Mouse (Mus musculus): ENCODE measurements around the gene Sgsm1. TPM values are rescaled to one million over a fixed set of nuclear protein-coding genes. Genes with fewer than 3 reads are reported as not detected.

Sgsm1 gene
- polyA plus RNA-seq, 1 experiment from 2014 or later, result 2.4 TPM

GRCm38 (mm10) chr5:113323784-113324638, 13.4 kb upstream of the Sgsm1 start:
- Histone ChIP-seq H3K36me3 (no peaks in the 10 kb centered on the region), H3K27ac (ENCODE audit: poor library complexity, severe bottlenecking) (no peak overlapping the region), H3K4me3 (peak overlapping the region; percentile 39), H3K27me3 (replicated peaks) (peaks cover 63% of the 10 kb centered on the region), H3K9ac (peak overlapping the region; percentile 11; the same call in 1 of the 2 replicates), H3K4me1 (replicated peaks) (peaks cover 5% of the 10 kb centered on the region; the same call in 1 of the 2 replicates), H3K9me3 (replicated peaks) (peaks cover 20% of the 10 kb centered on the region), H3K4me2 (peak overlapping the region; percentile 68)
- ATAC-seq (ENCODE audit: insufficient number of reproducible peaks, low FRiP score), result no peak
- 4% methylated on average over 38 of the region's 38 CpGs for WGBS

DNA sequence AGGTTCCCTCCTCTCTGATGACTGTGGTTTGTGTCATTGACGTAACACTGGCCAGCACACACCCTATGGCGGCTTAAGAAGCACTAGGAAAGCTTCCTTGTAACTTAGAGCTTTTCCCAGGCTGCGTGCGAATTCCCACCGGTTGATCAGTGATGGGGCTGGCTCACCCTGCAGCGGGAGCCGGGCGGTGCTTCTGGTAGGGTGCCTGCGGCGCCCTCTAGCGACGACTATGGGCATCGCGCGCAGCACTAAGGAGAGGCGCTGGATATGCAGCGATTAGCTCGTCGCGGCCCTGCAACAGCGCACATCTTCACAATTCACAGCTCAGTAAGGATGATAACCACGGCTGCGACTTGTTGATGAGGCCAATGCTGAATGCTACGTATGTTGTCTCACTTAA, 3.4 kb upstream of the Sgsm1 start:
- H3K36me3 ChIP-seq, result no peaks in the 10 kb centered on the region
- peak overlapping the region; percentile 15; the same call in 1 of the 2 replicates for H3K4me2 ChIP-seq
- H3K9ac ChIP-seq, result no peak overlapping the region
- peaks cover 4% of the 10 kb centered on the region; the same call in 1 of the 2 replicates for H3K9me3 ChIP-seq (replicated peaks)
- 2% methylated on average over 24 of the region's 24 CpGs for WGBS
- H3K4me3 ChIP-seq, result no peak overlapping the region
- peaks cover 63% of the 10 kb centered on the region for H3K27me3 ChIP-seq (replicated peaks)
- no peak overlapping the region for H3K27ac ChIP-seq (ENCODE audit: poor library complexity, severe bottlenecking)
- 0 out of 2 replicates have a peak, but pooled peaks cover 5% of the 10 kb centered on the region for H3K4me1 ChIP-seq (replicated peaks)
- no peak for ATAC-seq (ENCODE audit: insufficient number of reproducible peaks, low FRiP score)

GRCm38 (mm10) chr5:113309491-113310376, 852 bp downstream of the Sgsm1 start:
- H3K27me3 ChIP-seq (replicated peaks), result peaks cover 81% of the 10 kb centered on the region
- WGBS, result 58% methylated on average over 22 of the region's 22 CpGs
- no peak for ATAC-seq (ENCODE audit: insufficient number of reproducible peaks, low FRiP score)
- H3K4me2 ChIP-seq, result peak overlapping the region; percentile 89
- H3K9me3 ChIP-seq (replicated peaks), result peaks cover 4% of the 10 kb centered on the region; the same call in 1 of the 2 replicates
- peaks cover 16% of the 10 kb centered on the region; the same call in 1 of the 2 replicates for H3K4me1 ChIP-seq (replicated peaks)
- no peak overlapping the region for H3K9ac ChIP-seq
- H3K27ac ChIP-seq (ENCODE audit: poor library complexity, severe bottlenecking), result no peak overlapping the region
- H3K4me3 ChIP-seq, result peak overlapping the region; percentile 53
- no peaks in the 10 kb centered on the region for H3K36me3 ChIP-seq

DNA sequence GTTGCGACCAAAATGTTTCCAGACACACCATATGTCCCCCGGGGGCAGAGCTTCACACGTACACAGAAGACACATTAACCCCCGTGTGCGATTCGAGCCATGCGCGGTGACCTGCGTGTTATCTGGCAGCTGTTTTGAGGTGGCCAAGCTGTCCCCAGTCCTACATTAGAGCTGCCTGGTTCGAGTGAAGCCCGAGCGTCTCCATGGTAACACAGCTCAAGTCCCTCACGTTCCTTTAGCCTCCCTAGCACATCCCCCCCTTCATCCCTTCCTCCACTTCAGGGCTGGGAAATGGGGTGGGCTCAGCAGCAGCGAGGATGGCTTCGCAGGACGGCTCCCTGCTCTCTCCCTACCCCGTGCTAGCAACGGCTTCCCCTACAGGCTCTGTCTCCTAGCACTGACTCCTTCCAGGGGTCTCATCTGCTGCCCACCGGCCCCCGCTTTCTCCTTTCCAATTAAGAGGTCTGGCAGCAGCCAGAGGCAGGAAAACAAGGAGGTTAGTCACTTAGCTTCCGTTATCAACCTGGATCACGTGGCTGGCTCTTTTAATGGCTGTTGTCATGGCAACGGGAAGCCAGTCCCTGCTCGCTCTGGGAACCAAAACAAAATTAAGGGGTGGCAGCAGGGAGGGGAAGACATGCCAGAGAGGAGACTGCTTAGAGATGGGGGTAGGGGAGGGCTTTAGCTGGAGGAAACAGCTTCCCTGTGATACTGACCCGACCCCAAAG, 3.7 kb downstream of the Sgsm1 start:
- no peaks in the 10 kb centered on the region for H3K9me3 ChIP-seq (replicated peaks)
- H3K4me2 ChIP-seq, result peak overlapping the region; percentile 61
- peaks cover 16% of the 10 kb centered on the region; the same call in 1 of the 2 replicates for H3K4me1 ChIP-seq (replicated peaks)
- no peak overlapping the region for H3K27ac ChIP-seq (ENCODE audit: poor library complexity, severe bottlenecking)
- WGBS, result 7% methylated on average over 25 of the region's 25 CpGs
- H3K4me3 ChIP-seq, result peak overlapping the region; percentile 28
- peak overlapping the region; percentile 49; the same call in 1 of the 2 replicates for H3K9ac ChIP-seq
- ATAC-seq (ENCODE audit: insufficient number of reproducible peaks, low FRiP score), result no peak
- H3K27me3 ChIP-seq (replicated peaks), result peaks cover 77% of the 10 kb centered on the region
- no peaks in the 10 kb centered on the region for H3K36me3 ChIP-seq

GRCm38 (mm10) chr5:113304527-113304926, 6.1 kb downstream of the Sgsm1 start:
- ATAC-seq (ENCODE audit: insufficient number of reproducible peaks, low FRiP score), result no peak
- no peak overlapping the region for H3K4me3 ChIP-seq
- peaks cover 79% of the 10 kb centered on the region for H3K27me3 ChIP-seq (replicated peaks)
- H3K27ac ChIP-seq (ENCODE audit: poor library complexity, severe bottlenecking), result no peak overlapping the region
- H3K36me3 ChIP-seq, result no peaks in the 10 kb centered on the region
- WGBS, result 74% methylated on average over 5 of the region's 5 CpGs
- no peaks in the 10 kb centered on the region for H3K9me3 ChIP-seq (replicated peaks)
- H3K4me2 ChIP-seq, result no peak overlapping the region
- H3K9ac ChIP-seq, result no peak overlapping the region
- peaks cover 10% of the 10 kb centered on the region; the same call in 1 of the 2 replicates for H3K4me1 ChIP-seq (replicated peaks)

GRCm38 (mm10) chr5:113301841-113302240, 8.7 kb downstream of the Sgsm1 start:
- WGBS, result 16% methylated on average over 13 of the region's 13 CpGs
- no peak for ATAC-seq (ENCODE audit: insufficient number of reproducible peaks, low FRiP score)
- peaks cover 79% of the 10 kb centered on the region for H3K27me3 ChIP-seq (replicated peaks)

DNA sequence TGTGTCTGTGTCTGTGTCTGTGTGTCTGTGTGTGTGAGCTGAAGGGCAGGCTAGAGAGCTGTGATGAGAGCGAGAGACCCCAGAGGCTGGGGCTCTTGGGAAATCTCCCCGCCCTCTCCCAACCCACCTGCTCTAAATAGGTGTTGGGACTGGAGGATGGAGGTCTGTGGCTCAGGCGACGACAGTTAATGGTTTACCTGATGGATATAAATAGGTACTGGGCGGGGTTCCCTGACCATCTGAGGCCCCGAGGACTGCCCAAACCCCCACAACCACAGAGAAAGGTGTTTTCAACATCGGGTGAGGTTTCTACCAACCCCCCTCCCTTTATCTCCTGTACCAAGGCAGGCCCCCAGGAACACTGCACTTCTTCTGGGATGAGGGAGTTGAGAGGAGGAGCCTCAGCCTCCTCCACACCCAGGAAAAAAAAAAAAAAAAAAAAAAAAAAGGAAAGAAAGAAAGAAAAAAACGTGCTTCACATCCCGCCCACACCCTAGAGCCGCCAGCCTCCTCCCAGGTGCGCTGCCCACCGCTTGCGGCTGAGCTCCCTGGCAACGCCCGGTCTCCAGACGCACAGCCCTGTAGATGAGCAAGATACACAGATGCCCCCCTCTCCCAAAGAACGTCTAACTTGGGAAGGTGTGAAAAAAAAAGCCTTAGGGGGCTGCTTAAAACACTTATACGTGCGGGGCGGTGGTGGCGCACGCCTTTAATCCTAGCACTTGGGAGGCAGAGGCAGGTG, 10.3 kb downstream of the Sgsm1 start:
- H3K4me2 ChIP-seq, result no peak overlapping the region
- no peaks in the 10 kb centered on the region for H3K9me3 ChIP-seq (replicated peaks)
- no peak overlapping the region for H3K4me3 ChIP-seq
- H3K27ac ChIP-seq (ENCODE audit: poor library complexity, severe bottlenecking), result no peak overlapping the region
- no peak for ATAC-seq (ENCODE audit: insufficient number of reproducible peaks, low FRiP score)
- H3K9ac ChIP-seq, result no peak overlapping the region
- peaks cover 78% of the 10 kb centered on the region for H3K27me3 ChIP-seq (replicated peaks)
- H3K36me3 ChIP-seq, result no peaks in the 10 kb centered on the region
- peaks cover 8% of the 10 kb centered on the region; the same call in 1 of the 2 replicates for H3K4me1 ChIP-seq (replicated peaks)
- WGBS, result 64% methylated on average over 22 of the region's 22 CpGs

More at GRCm38 (mm10) chr5:113301841-113302240, 8.7 kb downstream of the Sgsm1 start:
- Histone ChIP-seq H3K9ac (no peak overlapping the region), H3K4me2 (no peak overlapping the region), H3K9me3 (replicated peaks) (no peaks in the 10 kb centered on the region), H3K36me3 (no peaks in the 10 kb centered on the region), H3K27ac (ENCODE audit: poor library complexity, severe bottlenecking) (no peak overlapping the region), H3K4me3 (no peak overlapping the region), H3K4me1 (replicated peaks) (peaks cover 11% of the 10 kb centered on the region; the same call in 1 of the 2 replicates)

DNA sequence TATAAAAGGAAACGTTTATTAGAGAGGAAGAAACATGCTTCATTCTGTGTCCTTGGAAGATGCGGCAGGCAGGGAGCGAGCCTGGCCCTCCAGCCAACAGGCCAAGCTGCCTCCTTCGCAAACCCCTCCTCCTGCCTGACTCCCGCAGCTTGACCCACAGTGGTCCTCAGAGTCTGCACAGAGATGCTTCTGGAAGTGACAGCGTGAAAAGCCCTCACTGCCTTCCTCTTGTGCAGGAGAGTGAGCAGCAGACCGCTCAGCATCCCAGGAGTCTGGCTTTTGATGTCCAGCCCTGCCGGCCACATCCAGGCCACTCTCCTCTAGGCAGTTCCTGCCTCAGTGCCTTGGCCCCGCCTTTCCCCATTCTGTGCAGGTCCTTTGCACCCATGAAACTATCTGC, 11.2 kb downstream of the Sgsm1 start:
- no peak for ATAC-seq (ENCODE audit: insufficient number of reproducible peaks, low FRiP score)
- H3K4me1 ChIP-seq (replicated peaks), result peaks cover 8% of the 10 kb centered on the region; the same call in 1 of the 2 replicates
- no peaks in the 10 kb centered on the region for H3K9me3 ChIP-seq (replicated peaks)
- peaks cover 70% of the 10 kb centered on the region for H3K27me3 ChIP-seq (replicated peaks)
- WGBS, result 37% methylated on average over 9 of the region's 9 CpGs
- H3K36me3 ChIP-seq, result no peaks in the 10 kb centered on the region
- no peak overlapping the region for H3K4me3 ChIP-seq
- H3K9ac ChIP-seq, result no peak overlapping the region
- no peak overlapping the region for H3K4me2 ChIP-seq
- H3K27ac ChIP-seq (ENCODE audit: poor library complexity, severe bottlenecking), result no peak overlapping the region

- Histone ChIP-seq H3K9ac (no peak overlapping the region), H3K4me3 (no peak overlapping the region), H3K27me3 (replicated peaks) (peaks cover 68% of the 10 kb centered on the region), H3K36me3 (no peaks in the 10 kb centered on the region), H3K27ac (ENCODE audit: poor library complexity, severe bottlenecking) (no peak overlapping the region), H3K4me1 (replicated peaks) (peaks cover 8% of the 10 kb centered on the region; the same call in 1 of the 2 replicates), H3K4me2 (no peak overlapping the region), H3K9me3 (replicated peaks) (no peaks in the 10 kb centered on the region)
- 53% methylated on average over 6 of the region's 6 CpGs for WGBS
- ATAC-seq (ENCODE audit: insufficient number of reproducible peaks, low FRiP score), result no peak
Observed at GRCm38 (mm10) chr5:113298826-113299225, 11.8 kb downstream of the Sgsm1 start.

- Histone ChIP-seq H3K9ac (no peak overlapping the region), H3K4me2 (peak overlapping the region; percentile 41), H3K27me3 (replicated peaks) (peaks cover 69% of the 10 kb centered on the region), H3K36me3 (no peaks in the 10 kb centered on the region), H3K27ac (ENCODE audit: poor library complexity, severe bottlenecking) (no peak overlapping the region), H3K9me3 (replicated peaks) (no peaks in the 10 kb centered on the region), H3K4me1 (replicated peaks) (peaks cover 8% of the 10 kb centered on the region; the same call in 1 of the 2 replicates), H3K4me3 (no peak overlapping the region)
- 18% methylated on average over 12 of the region's 12 CpGs for WGBS
- no peak for ATAC-seq (ENCODE audit: insufficient number of reproducible peaks, low FRiP score)
Observed at GRCm38 (mm10) chr5:113298040-113298439, 12.5 kb downstream of the Sgsm1 start.

All from heart, embryonic 12.5 days (tissue).